7 mouse cellular contexts compared by ENCODE assay signal in the genomic region with DNA sequence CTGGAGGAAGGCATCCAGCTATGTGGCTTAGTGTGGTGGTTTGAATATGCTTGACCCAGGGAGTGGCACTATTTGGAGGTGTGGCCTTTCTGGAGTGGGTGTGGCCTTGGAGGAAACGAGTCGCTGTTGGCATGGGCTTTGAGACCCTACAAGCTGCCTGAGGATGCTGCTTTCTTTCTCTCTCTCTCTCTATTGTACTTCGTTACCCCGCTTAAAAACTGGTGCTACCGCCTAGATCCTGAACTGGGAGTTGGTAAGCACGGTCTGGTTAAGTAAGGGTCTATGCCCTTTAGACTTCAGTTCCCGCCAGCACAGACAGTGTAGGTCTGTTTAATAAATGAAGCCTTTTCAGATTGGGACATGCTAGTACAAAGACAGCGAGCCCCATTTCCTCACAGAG. TPM values are rescaled to one million over a fixed set of nuclear protein-coding genes. Genes with fewer than 3 reads are reported as not detected.
DNase-seq lines count a peak whose midpoint lies in the region; ATAC-seq and TF ChIP-seq lines count a peak whose summit lies in the region.

No protein-coding gene starts in this region.

- no peak for ATAC-seq in lung, postnatal 0 days
- ATAC-seq in forebrain, embryonic 12.5 days (ENCODE audit: low FRiP score): peak; percentile 4
- no peak for ATAC-seq in stomach, embryonic 16.5 days (ENCODE audit: insufficient read depth, low FRiP score)

- no peaks in the 10 kb centered on the region for H3K36me3 ChIP-seq in lung, postnatal 0 days (ENCODE audit: insufficient read depth, low read length)
- H3K36me3 ChIP-seq in forebrain, embryonic 12.5 days (replicated peaks): peaks cover 6% of the 10 kb centered on the region; the same call in 1 of the 2 replicates
- peaks cover 15% of the 10 kb centered on the region for H3K36me3 ChIP-seq in limb, embryonic 10.5 days
- peaks cover 4% of the 10 kb centered on the region; the same call in 1 of the 2 replicates for H3K36me3 ChIP-seq in stomach, embryonic 16.5 days (ENCODE audit: control insufficient read depth, insufficient read depth, low read length)

- WGBS in lung, postnatal 0 days: 72% methylated on average over 8 of the region's 8 CpGs
- WGBS in forebrain, embryonic 12.5 days: 75% methylated on average over 8 of the region's 8 CpGs
- WGBS in limb, embryonic 10.5 days: 71% methylated on average over 8 of the region's 8 CpGs
- 67% methylated on average over 8 of the region's 8 CpGs for WGBS in stomach, embryonic 16.5 days

- TF ChIP-seq EP300 in lung, postnatal 0 days (IDR thresholded peaks at IDR 0.05): no peak

- no peak for TF ChIP-seq CTCF in lung, postnatal 0 days (IDR thresholded peaks at IDR 0.05)

- H3K27ac ChIP-seq in lung, postnatal 0 days (ENCODE audit: low read length): no peak overlapping the region
- no peak overlapping the region for H3K27ac ChIP-seq in forebrain, embryonic 12.5 days
- H3K27ac ChIP-seq in limb, embryonic 10.5 days: no peak overlapping the region
- H3K27ac ChIP-seq in stomach, embryonic 16.5 days (ENCODE audit: low read length): no peak overlapping the region

- H3K9me3 ChIP-seq in lung, postnatal 0 days (ENCODE audit: low read length): no peaks in the 10 kb centered on the region
- no peaks in the 10 kb centered on the region for H3K9me3 ChIP-seq in forebrain, embryonic 12.5 days
- no peaks in the 10 kb centered on the region for H3K9me3 ChIP-seq in limb, embryonic 10.5 days (replicated peaks)
- 0 out of 2 replicates have a peak, but pooled peaks cover 6% of the 10 kb centered on the region for H3K9me3 ChIP-seq in stomach, embryonic 16.5 days (replicated peaks; ENCODE audit: control insufficient read depth, low read length)

- H3K27me3 ChIP-seq in lung, postnatal 0 days (replicated peaks; ENCODE audit: insufficient read depth, low read length): no peaks in the 10 kb centered on the region
- H3K27me3 ChIP-seq in forebrain, embryonic 12.5 days: no peaks in the 10 kb centered on the region
- no peaks in the 10 kb centered on the region for H3K27me3 ChIP-seq in limb, embryonic 10.5 days (ENCODE audit: low read depth, poor library complexity, severe bottlenecking)
- no peaks in the 10 kb centered on the region for H3K27me3 ChIP-seq in stomach, embryonic 16.5 days (ENCODE audit: control insufficient read depth, insufficient read depth, low read length)

- 0 out of 2 replicates have a peak overlapping the region, but pooled peaks have one; percentile 14 for H3K4me2 ChIP-seq in lung, postnatal 0 days (replicated peaks; ENCODE audit: low read depth, low read length)
- H3K4me2 ChIP-seq in forebrain, embryonic 12.5 days: peak overlapping the region; percentile 92
- H3K4me2 ChIP-seq in stomach, embryonic 16.5 days (ENCODE audit: low read depth, low read length): peak overlapping the region; percentile 75

- no peak overlapping the region for H3K9ac ChIP-seq in lung, postnatal 0 days (replicated peaks; ENCODE audit: low read depth)
- H3K9ac ChIP-seq in forebrain, embryonic 12.5 days: no peak overlapping the region
- no peak overlapping the region for H3K9ac ChIP-seq in stomach, embryonic 16.5 days (ENCODE audit: low read length)

- H3K4me1 ChIP-seq in lung, postnatal 0 days (ENCODE audit: insufficient read depth, low read depth, low read length): no peaks in the 10 kb centered on the region
- peaks cover 9% of the 10 kb centered on the region for H3K4me1 ChIP-seq in forebrain, embryonic 12.5 days
- peaks cover 9% of the 10 kb centered on the region for H3K4me1 ChIP-seq in limb, embryonic 10.5 days
- H3K4me1 ChIP-seq in stomach, embryonic 16.5 days (ENCODE audit: control insufficient read depth, insufficient read depth, low read length): peaks cover 6% of the 10 kb centered on the region; the same call in 1 of the 2 replicates

- no peak for DNase-seq in lung, postnatal 0 days (ENCODE audit: low spot score)
- no peak for DNase-seq in lung, postnatal 25 days (ENCODE audit: low spot score)
- DNase-seq in limb, embryonic 10.5 days (ENCODE audit: low spot score): no peak
- DNase-seq in B cell, adult 2 months: no peak
- no peak for DNase-seq in Muller cell, postnatal 12 days (ENCODE audit: inconsistent ontology term)

- H3K4me3 ChIP-seq in lung, postnatal 0 days (ENCODE audit: low read depth, low read length): no peak overlapping the region
- peak overlapping the region; percentile 69; the same call in 1 of the 2 replicates for H3K4me3 ChIP-seq in forebrain, embryonic 12.5 days (replicated peaks)
- H3K4me3 ChIP-seq in limb, embryonic 10.5 days: peak overlapping the region; percentile 73
- peak overlapping the region; percentile 59 for H3K4me3 ChIP-seq in stomach, embryonic 16.5 days (replicated peaks; ENCODE audit: low read length)

RNA-seq across cellular contexts. Expression of gene Hykk, which starts 0.7 kb away (rescaled TPM):
- polyA plus RNA-seq in lung, postnatal 0 days (2015; fragmentation: Nextera tagmentation; extraction: Ambion mirVana): 3.1 and 3.7 TPM in 2 replicates
- polyA plus RNA-seq in forebrain, embryonic 12.5 days (2016; fragmentation: Nextera tagmentation; extraction: Ambion mirVana): 4.2 and 4.7 TPM in 2 replicates
- 2.9 and 4.8 TPM in 2 replicates for polyA plus RNA-seq in limb, embryonic 10.5 days (2016; fragmentation: Nextera tagmentation; extraction: Ambion mirVana)
- 3.1 and 3.7 TPM in 2 replicates for polyA plus RNA-seq in stomach, embryonic 16.5 days (2015; fragmentation: Nextera tagmentation; extraction: Ambion mirVana)

RNA-seq across cellular contexts. Expression of gene Psma4, which starts 34.2 kb away (rescaled TPM):
- 176 and 181 TPM in 2 replicates for polyA plus RNA-seq in lung, postnatal 0 days (2015; fragmentation: Nextera tagmentation; extraction: Ambion mirVana)
- 288 and 294 TPM in 2 replicates for polyA plus RNA-seq in forebrain, embryonic 12.5 days (2016; fragmentation: Nextera tagmentation; extraction: Ambion mirVana)
- polyA plus RNA-seq in limb, embryonic 10.5 days (2016; fragmentation: Nextera tagmentation; extraction: Ambion mirVana): 330 and 337 TPM in 2 replicates
- polyA plus RNA-seq in stomach, embryonic 16.5 days (2015; fragmentation: Nextera tagmentation; extraction: Ambion mirVana): 257 and 260 TPM in 2 replicates

RNA-seq across cellular contexts. Expression of gene AY074887, which starts 34.4 kb away (rescaled TPM):
- polyA plus RNA-seq in lung, postnatal 0 days (2015; fragmentation: Nextera tagmentation; extraction: Ambion mirVana): 0.74 and 0.75 TPM in 2 replicates
- 0.91 and 1.1 TPM in 2 replicates for polyA plus RNA-seq in forebrain, embryonic 12.5 days (2016; fragmentation: Nextera tagmentation; extraction: Ambion mirVana)
- polyA plus RNA-seq in limb, embryonic 10.5 days (2016; fragmentation: Nextera tagmentation; extraction: Ambion mirVana): 1.0 and 1.1 TPM in 2 replicates
- 0.31 and 0.79 TPM in 2 replicates for polyA plus RNA-seq in stomach, embryonic 16.5 days (2015; fragmentation: Nextera tagmentation; extraction: Ambion mirVana)

RNA-seq across cellular contexts. Expression of gene Ireb2, which starts 52.8 kb away (rescaled TPM):
- polyA plus RNA-seq in lung, postnatal 0 days (2015; fragmentation: Nextera tagmentation; extraction: Ambion mirVana): 13.6 and 16.6 TPM in 2 replicates
- polyA plus RNA-seq in forebrain, embryonic 12.5 days (2016; fragmentation: Nextera tagmentation; extraction: Ambion mirVana): 70.1 and 71.3 TPM in 2 replicates
- 40.6 and 46.7 TPM in 2 replicates for polyA plus RNA-seq in limb, embryonic 10.5 days (2016; fragmentation: Nextera tagmentation; extraction: Ambion mirVana)
- 28.5 and 31.5 TPM in 2 replicates for polyA plus RNA-seq in stomach, embryonic 16.5 days (2015; fragmentation: Nextera tagmentation; extraction: Ambion mirVana)

Comparison
In these comparisons a context has a peak if more than half of its experiments do, and no peak if none do; other contexts are left out.
1. H3K4me2 ChIP-seq: peak in every context shown above with its lines; median percentile 92 in forebrain, embryonic 12.5 days; 75 in stomach, embryonic 16.5 days; 14 in lung, postnatal 0 days.